Mouse (Mus musculus) liver, embryonic 14.5 days (tissue): ENCODE data around the gene Cbx2.

Experiments
- CTCF ChIP-seq: IDR thresholded peaks from 2 replicates; pipeline ENCODE4 v1.5.1; 2016; ENCODE audit warnings: antibody characterized with exemption, low read depth, control low read depth
- EP300 ChIP-seq: IDR thresholded peaks from 2 replicates; pipeline ENCODE4 v1.6.1; 2016; ENCODE audit warnings: antibody characterized with exemption, low read depth

DNA sequence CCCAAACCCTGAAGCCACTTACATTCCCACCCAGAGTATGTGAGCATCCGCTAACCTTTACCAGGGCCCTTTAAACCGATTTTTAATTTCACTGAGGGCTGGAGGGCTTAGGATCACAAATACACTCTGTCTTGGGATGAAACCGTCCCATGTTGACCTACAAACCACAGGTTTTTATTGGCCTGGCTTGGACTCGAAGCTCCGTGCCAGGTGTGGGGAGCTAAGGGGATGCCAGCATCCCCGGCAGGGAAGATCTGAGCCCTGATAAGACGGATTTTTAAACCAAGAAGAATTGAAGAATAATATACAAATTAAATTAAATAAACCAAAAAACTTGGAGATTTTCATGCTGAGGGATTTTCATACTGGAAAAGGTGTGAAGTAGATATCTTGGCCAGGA is 8.3 kb upstream of the Cbx2 start:
- no peak for TF ChIP-seq CTCF
- TF ChIP-seq EP300 = no peak
